Mouse (Mus musculus): ENCODE results near the gene Rnf166. TPM values are rescaled to one million over a fixed set of nuclear protein-coding genes. Genes with fewer than 3 reads are reported as not detected.

Rnf166 gene
- total RNA-seq, 2 experiments from 2014 or later = 40.3 to 45.5 TPM

Small RNA genes lying within 50 kb of the gene (microRNA-seq; reads per million reads assigned to microRNA genes)
- 0 reads per million in 2 experiments for gene Gm24366

Other genes starting within 250 kb of the Rnf166 start
- gene Zfpm1, start 193.9 kb downstream of the Rnf166 start, total RNA-seq (2021) = 10 to 100 TPM; 43.7 to 52.2 TPM
- 1 to 10 TPM in 1 of 2 experiments, under 1 TPM in 1; 0.41 to 1.3 TPM for gene Trhr2, start 115.3 kb downstream of the Rnf166 start, total RNA-seq (2021)
- 10 to 100 TPM; 38.8 to 39.5 TPM for gene Zc3h18, start 99.5 kb downstream of the Rnf166 start, total RNA-seq (2021)
- gene Il17c, start 54.0 kb downstream of the Rnf166 start, total RNA-seq (2021) = not detected
- 10 to 100 TPM; 10.8 to 11.3 TPM for gene Cyba, start 43.1 kb downstream of the Rnf166 start, total RNA-seq (2021)
- gene Mvd, start 32.6 kb downstream of the Rnf166 start, total RNA-seq (2021) = 10 to 100 TPM; 18.5 to 22.1 TPM
- gene Snai3, start 15.3 kb downstream of the Rnf166 start, total RNA-seq (2021) = not detected
- 10 to 100 TPM; 21.1 to 22.3 TPM for gene Ctu2, start 79 bp upstream of the Rnf166 start, total RNA-seq (2021)
- 1 to 10 TPM; 3.2 to 3.5 TPM for gene Piezo1, start 75.3 kb upstream of the Rnf166 start, total RNA-seq (2021)
- 1 to 10 TPM; 1.2 to 1.8 TPM for gene Cdt1, start 92.0 kb upstream of the Rnf166 start, total RNA-seq (2021)
- 10 to 100 TPM; 58.1 to 61.6 TPM for gene Aprt, start 100.8 kb upstream of the Rnf166 start, total RNA-seq (2021)
- 10 to 100 TPM; 10.2 to 10.9 TPM for gene Galns, start 135.4 kb upstream of the Rnf166 start, total RNA-seq (2021)
- gene Trappc2l, start 135.6 kb upstream of the Rnf166 start, total RNA-seq (2021) = 10 to 100 TPM; 82.1 to 82.7 TPM
- gene Pabpn1l, start 146.7 kb upstream of the Rnf166 start, total RNA-seq (2021) = not detected
- 10 to 100 TPM; 46.3 to 52.5 TPM for gene Cbfa2t3, start 223.0 kb upstream of the Rnf166 start, total RNA-seq (2021)

Data from layer of hippocampus, adult 18-20 months (tissue).